Mouse (Mus musculus): Measurements from ENCODE around the gene Tcea2.

GRCm38 (mm10) chr2:181676424-181676823, 3.7 kb upstream of the Tcea2 start:
- no peak for TF ChIP-seq EP300 (IDR thresholded peaks at IDR 0.05; ENCODE audit: low read depth)
- TF ChIP-seq CTCF (IDR thresholded peaks at IDR 0.05; ENCODE audit: low read depth): peak; percentile 23
